9 mouse cellular contexts compared by ENCODE assay signal in the genomic region with DNA sequence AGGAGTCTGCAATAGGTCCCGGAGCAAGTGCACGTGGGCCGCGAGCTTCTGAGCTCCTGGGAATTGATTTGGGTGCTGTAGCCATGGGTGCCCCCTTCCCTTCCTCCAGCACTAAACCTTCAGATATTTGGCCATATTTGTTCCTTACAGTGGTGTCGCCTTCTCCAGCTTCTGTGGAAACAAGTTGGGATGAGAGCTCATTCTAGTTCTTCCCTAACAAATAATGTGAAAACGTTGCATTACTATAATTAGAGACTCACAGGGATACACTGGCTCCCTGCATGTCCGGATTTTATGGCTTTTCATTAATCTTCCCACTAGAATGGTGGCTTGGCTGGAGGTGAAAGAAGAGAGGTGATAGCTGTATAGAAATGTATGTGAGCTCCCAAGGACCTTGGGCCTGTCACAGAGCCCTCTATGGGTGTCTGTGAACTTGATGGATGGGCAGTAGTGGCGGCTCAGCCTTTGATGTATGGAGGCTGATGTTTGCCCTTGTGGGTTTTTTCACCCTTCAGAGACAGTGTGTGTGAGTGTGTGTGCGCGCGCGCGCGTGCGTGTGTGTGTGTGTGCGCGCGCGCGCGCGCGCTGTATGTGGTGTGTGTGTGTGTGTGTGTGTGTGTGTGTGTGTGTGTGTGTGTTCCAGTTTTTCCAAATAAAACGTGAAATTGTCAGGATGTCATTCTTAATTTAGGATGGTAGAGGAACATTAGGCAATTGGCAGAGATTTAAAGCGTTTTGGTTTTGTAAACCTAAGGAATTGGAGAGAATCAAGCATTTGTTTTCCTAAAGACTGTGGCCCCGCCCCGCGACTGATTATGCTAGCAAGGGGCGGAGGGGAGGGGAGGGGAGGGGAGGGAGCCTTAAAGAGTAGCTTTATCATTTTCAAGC. TPM values are rescaled to one million over a fixed set of nuclear protein-coding genes. Genes with fewer than 3 reads are reported as not detected.
A peak's percentile ranks its signal among the peaks of the same experiment; 100 is the strongest.
DNase-seq lines count a peak whose midpoint lies in the region; ATAC-seq and TF ChIP-seq lines count a peak whose summit lies in the region.
"Had no signal": no experiment of that assay in that cellular context is flagged by ENCODE, and none has a peak within 500 bp of the region (broad histone marks: within the 10 kb centered on the region; RNA-seq: fewer than 3 reads in every experiment).

No protein-coding gene starts in this region.

- peak overlapping the region; percentile 80 for H3K4me3 ChIP-seq in embryonic facial prominence, embryonic 10.5 days
- H3K4me3 ChIP-seq in liver, embryonic 14.5 days (ENCODE audit: insufficient read depth in 1 of 2, low read depth in 2 of 2, low read length in 2 of 2), result no peak overlapping the region

- no peak overlapping the region for H3K27ac ChIP-seq in embryonic facial prominence, embryonic 10.5 days (replicated peaks)
- H3K27ac ChIP-seq in liver, embryonic 14.5 days, result no peak overlapping the region

- no peaks in the 10 kb centered on the region for H3K9me3 ChIP-seq in embryonic facial prominence, embryonic 10.5 days
- H3K9me3 ChIP-seq in liver, embryonic 14.5 days (ENCODE audit: control insufficient read depth, low read length), result no peaks in the 10 kb centered on the region

- H3K36me3 ChIP-seq in embryonic facial prominence, embryonic 10.5 days (replicated peaks), result no peaks in the 10 kb centered on the region
- H3K36me3 ChIP-seq in liver, embryonic 14.5 days (replicated peaks; ENCODE audit: control insufficient read depth, insufficient read depth, low read depth), result no peaks in the 10 kb centered on the region
- H3K36me3 ChIP-seq: G1E had no signal

- peaks cover 24% of the 10 kb centered on the region for H3K4me1 ChIP-seq in embryonic facial prominence, embryonic 10.5 days
- H3K4me1 ChIP-seq in liver, embryonic 14.5 days (replicated peaks; ENCODE audit: control insufficient read depth in 2 of 2, insufficient read depth in 2 of 2, low read length in 1 of 2), result 0 out of 4 replicates have a peak, but pooled peaks cover 0 to 2% of the 10 kb centered on the region in 2 experiments

- H3K4me2 ChIP-seq in liver, embryonic 14.5 days (ENCODE audit: low read depth), result peak overlapping the region; percentile 70; the same call in 1 of the 2 replicates

- no peak overlapping the region for H3K9ac ChIP-seq in liver, embryonic 14.5 days (replicated peaks)

- DNase-seq in heart, adult 11 months, result peak; percentile 89
- no peak for DNase-seq in heart, postnatal 36 days
- DNase-seq in R1 (ENCODE audit: low read depth, low spot score), result peak; percentile 43
- peak; percentile 42 for DNase-seq in embryonic facial prominence, embryonic 10.5 days (ENCODE audit: low spot score)
- DNase-seq in liver, embryonic 14.5 days (ENCODE audit: low read depth in 3 of 3, low spot score in 3 of 3), result no peak
- DNase-seq in retina, postnatal 1 day, result peak; percentile 76

- no peak for TF ChIP-seq CTCF in liver, embryonic 14.5 days (IDR thresholded peaks at IDR 0.05; ENCODE audit: low read depth)

- peaks cover 70% of the 10 kb centered on the region for H3K27me3 ChIP-seq in embryonic facial prominence, embryonic 10.5 days (replicated peaks; ENCODE audit: low read depth, poor library complexity, severe bottlenecking)
- H3K27me3 ChIP-seq in liver, embryonic 14.5 days (ENCODE audit: control insufficient read depth, insufficient read depth, low read length), result peaks cover 43% of the 10 kb centered on the region

- intact Hi-C loops in heart, postnatal 36 days (cut with DNase I), result loop anchor here (5.0 kb wide), 1 partner anchor 181 kb away; no protein-coding TSS in a partner anchor

- ATAC-seq in inflammation-experienced regulatory T-cells, adult 6 months, result peak; percentile 3
- no peak for ATAC-seq in liver, embryonic 14.5 days (ENCODE audit: insufficient read depth)
- ATAC-seq in monocyte, adult 5-6 weeks (replicated peaks; ENCODE audit: insufficient number of reproducible peaks, low FRiP score, low TSS enrichment, poor library complexity, severe bottlenecking), result no peak

- under 1% methylated on average over 29 of the region's 29 CpGs for WGBS in embryonic facial prominence, embryonic 10.5 days
- 1% methylated on average over 29 of the region's 29 CpGs for WGBS in liver, embryonic 14.5 days (ENCODE audit: insufficient replicate concordance)

- TF ChIP-seq EP300 in liver, embryonic 14.5 days (IDR thresholded peaks at IDR 0.05; ENCODE audit: low read depth), result no peak

RNA-seq across cellular contexts. Expression of a gene that starts 1.3 kb away (rescaled TPM):
- total RNA-seq in heart, postnatal 36 days (2021), result 10 to 100 TPM; 28.1 to 29.9 TPM
- 1.0 and 1.5 TPM in 2 replicates for polyA plus RNA-seq in embryonic facial prominence, embryonic 10.5 days (2016; fragmentation: Nextera tagmentation; extraction: Ambion mirVana)
- 1 to 10 TPM in 1 of 3 experiments, under 1 TPM in 1, not detected in 1; 0.99 to 1.4 TPM for polyA plus RNA-seq in inflammation-experienced regulatory T-cells, adult 6 months (2017; shearing (Covaris generic))
- polyA plus RNA-seq in liver, embryonic 14.5 days (2012; rRNA removed), result 0.02 and 0.04 TPM in 2 replicates
- 0.03 TPM in 1 of 2 replicates, not detected in the other for polyA plus RNA-seq in liver, embryonic 14.5 days (2014; fragmentation: Nextera tagmentation; extraction: Ambion mirVana)
- total RNA-seq in monocyte, adult 5-6 weeks (2017), result 0.11 to 0.38 TPM in 2 of 3 replicates, not detected in the other
- polyA plus RNA-seq: G1E had no signal

Comparison
In these comparisons a context has a peak if more than half of its experiments do, and no peak if none do; other contexts are left out.
1. DNase-seq: peak in heart, adult 11 months (single experiment), R1 (single experiment), embryonic facial prominence, embryonic 10.5 days (single experiment) and retina, postnatal 1 day (single experiment); none in heart, postnatal 36 days (0 of 2) and liver, embryonic 14.5 days (0 of 3).